Mouse (Mus musculus): ENCODE measurements around the gene Sf1. TPM values are rescaled to one million over a fixed set of nuclear protein-coding genes. Genes with fewer than 3 reads are reported as not detected.

The Sf1 gene
- total RNA-seq, 1 experiment, result 150 TPM

GRCm38 (mm10) chr19:6364842-6365241 is 1.4 kb downstream of the Sf1 start:
- peaks cover 2 to 3% of the 10 kb centered on the region in 2 experiments; a peak in 2 of 4 replicates for H3K4me1 ChIP-seq (ENCODE audit: control insufficient read depth in 2 of 2, insufficient read depth in 2 of 2, low read length in 2 of 2, poor library complexity in 1 of 2)
- in situ Hi-C loops (cut with MboI; ENCODE audit: low sequenced_read_pairs in 2 of 2, unreplicated experiment in 2 of 2), result no loop called here
- H3K9ac ChIP-seq (ENCODE audit: insufficient read depth, low read depth, low read length, poor library complexity, severe bottlenecking), result peak overlapping the region; percentile 97; the same call in 1 of the 2 replicates
- no peak overlapping the region; the same call in 1 of the 2 replicates for H3K27ac ChIP-seq (ENCODE audit: insufficient read depth, low read depth, low read length, poor library complexity, severe bottlenecking)
- no peak for DNase-seq (ENCODE audit: low read depth, low spot score)
- H3K4me3 ChIP-seq (ENCODE audit: insufficient read depth in 1 of 2, low read depth in 1 of 2, low read length in 2 of 2, poor library complexity in 1 of 2, severe bottlenecking in 1 of 2), result peak overlapping the region; percentile 88 to 89
- H3K9me3 ChIP-seq (ENCODE audit: control insufficient read depth, insufficient read depth, low read depth, low read length), result no peaks in the 10 kb centered on the region
- TF ChIP-seq MAFK (IDR thresholded peaks at IDR 0.05; ENCODE audit: insufficient read depth, low read depth, low read length) (no peak), ZNF384 (IDR thresholded peaks at IDR 0.05; ENCODE audit: low read depth, low read length) (no peak), CHD2 (IDR thresholded peaks at IDR 0.05; ENCODE audit: low read depth, low read length) (no peak), HCFC1 (IDR thresholded peaks at IDR 0.05; ENCODE audit: borderline replicate concordance, insufficient read depth, low read length) (no peak), ZC3H11A (IDR thresholded peaks at IDR 0.05; ENCODE audit: borderline replicate concordance, low read depth, low read length) (no peak)
- H3K36me3 ChIP-seq (ENCODE audit: control insufficient read depth, insufficient read depth, low read length, poor library complexity, severe bottlenecking), result peaks cover 24% of the 10 kb centered on the region

GRCm38 (mm10) chr19:6370175-6370574 is 6.7 kb downstream of the Sf1 start:
- in situ Hi-C loops (cut with MboI; ENCODE audit: low sequenced_read_pairs in 2 of 2, unreplicated experiment in 2 of 2), result no loop called here
- H3K36me3 ChIP-seq (ENCODE audit: control insufficient read depth, insufficient read depth, low read length, poor library complexity, severe bottlenecking), result peaks cover 71% of the 10 kb centered on the region
- no peak for TF ChIP-seq HCFC1 (IDR thresholded peaks at IDR 0.05; ENCODE audit: borderline replicate concordance, insufficient read depth, low read length)
- no peak for TF ChIP-seq ZC3H11A (IDR thresholded peaks at IDR 0.05; ENCODE audit: borderline replicate concordance, low read depth, low read length)
- TF ChIP-seq ZNF384 (IDR thresholded peaks at IDR 0.05; ENCODE audit: low read depth, low read length), result no peak
- TF ChIP-seq CHD2 (IDR thresholded peaks at IDR 0.05; ENCODE audit: low read depth, low read length), result no peak
- no peak for TF ChIP-seq MAFK (IDR thresholded peaks at IDR 0.05; ENCODE audit: insufficient read depth, low read depth, low read length)

GRCm38 (mm10) chr19:6372433-6372832 is 8.9 kb downstream of the Sf1 start:
- no peaks in the 10 kb centered on the region for H3K9me3 ChIP-seq (ENCODE audit: control insufficient read depth, insufficient read depth, low read depth, low read length)
- in situ Hi-C loops (cut with MboI; ENCODE audit: low sequenced_read_pairs in 2 of 2, unreplicated experiment in 2 of 2), result no loop called here
- peaks cover 77% of the 10 kb centered on the region for H3K36me3 ChIP-seq (ENCODE audit: control insufficient read depth, insufficient read depth, low read length, poor library complexity, severe bottlenecking)
- no peak overlapping the region for H3K27ac ChIP-seq (ENCODE audit: insufficient read depth, low read depth, low read length, poor library complexity, severe bottlenecking)
- no peak for TF ChIP-seq ZC3H11A (IDR thresholded peaks at IDR 0.05; ENCODE audit: borderline replicate concordance, low read depth, low read length)
- TF ChIP-seq MAFK (IDR thresholded peaks at IDR 0.05; ENCODE audit: insufficient read depth, low read depth, low read length), result no peak
- no peak for TF ChIP-seq HCFC1 (IDR thresholded peaks at IDR 0.05; ENCODE audit: borderline replicate concordance, insufficient read depth, low read length)
- TF ChIP-seq ZNF384 (IDR thresholded peaks at IDR 0.05; ENCODE audit: low read depth, low read length), result no peak
- TF ChIP-seq CHD2 (IDR thresholded peaks at IDR 0.05; ENCODE audit: low read depth, low read length), result no peak
- no peak overlapping the region for H3K9ac ChIP-seq (ENCODE audit: insufficient read depth, low read depth, low read length, poor library complexity, severe bottlenecking)
- no peak for DNase-seq (ENCODE audit: low read depth, low spot score)
- peaks cover 0 to 16% of the 10 kb centered on the region in 2 experiments; a peak in 2 of 4 replicates for H3K4me1 ChIP-seq (ENCODE audit: control insufficient read depth in 2 of 2, insufficient read depth in 2 of 2, low read length in 2 of 2, poor library complexity in 1 of 2)
- H3K4me3 ChIP-seq (ENCODE audit: insufficient read depth in 1 of 2, low read depth in 1 of 2, low read length in 2 of 2, poor library complexity in 1 of 2, severe bottlenecking in 1 of 2), result no peak overlapping the region

More at GRCm38 (mm10) chr19:6370175-6370574, 6.7 kb downstream of the Sf1 start:
- DNase-seq (ENCODE audit: low read depth, low spot score), result no peak
- H3K9me3 ChIP-seq (ENCODE audit: control insufficient read depth, insufficient read depth, low read depth, low read length), result no peaks in the 10 kb centered on the region
- H3K4me3 ChIP-seq (ENCODE audit: insufficient read depth in 1 of 2, low read depth in 1 of 2, low read length in 2 of 2, poor library complexity in 1 of 2, severe bottlenecking in 1 of 2), result no peak overlapping the region
- no peak overlapping the region for H3K9ac ChIP-seq (ENCODE audit: insufficient read depth, low read depth, low read length, poor library complexity, severe bottlenecking)
- H3K27ac ChIP-seq (ENCODE audit: insufficient read depth, low read depth, low read length, poor library complexity, severe bottlenecking), result no peak overlapping the region
- peaks cover 1 to 12% of the 10 kb centered on the region in 2 experiments; a peak in 2 of 4 replicates for H3K4me1 ChIP-seq (ENCODE audit: control insufficient read depth in 2 of 2, insufficient read depth in 2 of 2, low read length in 2 of 2, poor library complexity in 1 of 2)

DNA sequence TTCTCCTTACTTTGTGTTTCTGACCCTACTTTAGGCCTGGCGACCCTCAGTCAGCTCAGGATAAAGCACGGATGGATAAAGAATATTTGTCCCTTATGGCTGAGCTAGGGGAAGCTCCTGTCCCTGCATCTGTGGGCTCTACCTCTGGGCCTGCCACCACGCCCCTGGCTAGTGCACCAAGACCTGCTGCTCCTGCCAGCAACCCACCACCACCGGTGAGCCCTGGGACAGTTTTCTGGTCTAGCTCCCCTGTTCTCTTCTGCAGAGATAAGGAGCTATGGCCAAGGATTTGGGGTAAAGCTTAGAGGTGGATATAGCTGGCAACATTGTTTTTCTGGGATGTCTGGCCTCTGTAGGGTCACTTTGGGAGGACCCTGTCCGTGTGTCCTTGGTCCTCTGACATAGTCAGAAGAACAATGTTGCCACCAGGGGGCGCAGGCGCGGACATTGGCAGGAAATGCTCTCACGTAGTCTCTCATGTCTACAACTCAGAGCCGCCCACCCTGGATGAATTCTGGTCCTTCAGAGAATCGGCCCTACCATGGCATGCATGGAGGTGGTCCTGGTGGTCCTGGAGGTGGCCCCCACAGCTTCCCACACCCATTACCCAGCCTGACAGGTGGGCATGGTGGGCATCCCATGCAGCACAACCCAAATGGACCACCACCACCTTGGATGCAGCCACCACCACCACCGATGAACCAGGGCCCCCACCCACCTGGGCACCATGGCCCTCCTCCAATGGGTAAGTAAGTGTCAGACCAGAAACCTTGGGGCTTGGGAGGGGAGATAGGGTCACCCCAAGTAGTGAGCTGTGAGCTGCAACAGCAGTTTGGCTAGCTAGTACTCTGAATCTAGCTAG is 10.3 kb downstream of the Sf1 start:
- peaks cover 75% of the 10 kb centered on the region for H3K36me3 ChIP-seq (ENCODE audit: control insufficient read depth, insufficient read depth, low read length, poor library complexity, severe bottlenecking)
- in situ Hi-C loops (cut with MboI; ENCODE audit: low sequenced_read_pairs in 2 of 2, unreplicated experiment in 2 of 2), result no loop called here
- H3K9me3 ChIP-seq (ENCODE audit: control insufficient read depth, insufficient read depth, low read depth, low read length), result no peaks in the 10 kb centered on the region
- no peak for TF ChIP-seq CHD2 (IDR thresholded peaks at IDR 0.05; ENCODE audit: low read depth, low read length)
- no peak for TF ChIP-seq HCFC1 (IDR thresholded peaks at IDR 0.05; ENCODE audit: borderline replicate concordance, insufficient read depth, low read length)
- TF ChIP-seq MAFK (IDR thresholded peaks at IDR 0.05; ENCODE audit: insufficient read depth, low read depth, low read length), result no peak
- TF ChIP-seq ZC3H11A (IDR thresholded peaks at IDR 0.05; ENCODE audit: borderline replicate concordance, low read depth, low read length), result no peak
- no peak for TF ChIP-seq ZNF384 (IDR thresholded peaks at IDR 0.05; ENCODE audit: low read depth, low read length)
- no peak overlapping the region for H3K27ac ChIP-seq (ENCODE audit: insufficient read depth, low read depth, low read length, poor library complexity, severe bottlenecking)
- peaks cover 0 to 18% of the 10 kb centered on the region in 2 experiments; a peak in 2 of 4 replicates for H3K4me1 ChIP-seq (ENCODE audit: control insufficient read depth in 2 of 2, insufficient read depth in 2 of 2, low read length in 2 of 2, poor library complexity in 1 of 2)
- H3K9ac ChIP-seq (ENCODE audit: insufficient read depth, low read depth, low read length, poor library complexity, severe bottlenecking), result no peak overlapping the region
- no peak overlapping the region for H3K4me3 ChIP-seq (ENCODE audit: insufficient read depth in 1 of 2, low read depth in 1 of 2, low read length in 2 of 2, poor library complexity in 1 of 2, severe bottlenecking in 1 of 2)
- DNase-seq (ENCODE audit: low read depth, low spot score), result peak; percentile 65
